Mouse (Mus musculus) megakaryocyte, embryonic 14.5 days (primary cell): ENCODE data around the gene Ormdl2.

Source experiments
- FLI1 ChIP-seq: IDR thresholded peaks from 2 replicates; pipeline ENCODE4 v1.6.1; 2012; ENCODE audit warnings: low read length, inconsistent platforms, mixed read lengths
- GATA1 ChIP-seq: IDR thresholded peaks from 3 replicates; pipeline ENCODE4 v1.6.1; 2012; ENCODE audit warnings: mixed read lengths, low read length, inconsistent platforms, borderline replicate concordance

DNA sequence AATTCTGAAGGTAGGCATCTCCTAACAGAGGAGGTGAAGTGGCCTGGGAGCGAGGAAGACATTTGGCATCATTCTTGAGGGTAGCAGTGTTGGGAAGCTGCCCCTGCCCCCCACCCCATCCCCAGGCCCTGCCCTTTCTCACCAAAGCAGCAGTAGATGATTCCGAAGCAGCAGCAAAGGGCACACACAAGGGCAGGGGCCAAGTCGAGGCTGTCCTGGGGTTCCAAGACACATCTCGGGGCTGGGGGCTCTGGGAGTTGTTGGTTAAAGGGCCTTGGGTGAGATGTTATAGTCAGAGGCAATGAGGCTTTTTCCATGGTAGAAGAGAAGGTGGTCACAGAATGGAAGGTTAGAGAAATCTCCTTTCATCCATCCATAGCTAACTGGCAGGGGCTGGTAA lies 18.5 kb downstream of the Ormdl2 start:
- TF ChIP-seq GATA1, result no peak
- TF ChIP-seq FLI1, result no peak
